Mouse (Mus musculus): Measurements from ENCODE around the gene Chst2. TPM values are rescaled to one million over a fixed set of nuclear protein-coding genes. Genes with fewer than 3 reads are reported as not detected.

Gene Chst2
- 7.2 and 9.4 TPM in 2 replicates for polyA plus RNA-seq (2012; rRNA removed)

GRCm38 (mm10) chr9:95406571-95407561, at the start of gene Chst2:
Chst2 (minus strand) TSS chr9:95406722.

Other genes with a start within 250 kb of the Chst2 start
- 40.0 and 41.6 TPM in 2 replicates for gene U2surp, start 105.3 kb upstream of the Chst2 start, polyA plus RNA-seq (2012; rRNA removed)
- 4.9 and 5.4 TPM in 2 replicates for gene Paqr9, start 152.9 kb upstream of the Chst2 start, polyA plus RNA-seq (2012; rRNA removed)
- 0.49 and 1.4 TPM in 2 replicates for gene Pcolce2, start 230.9 kb upstream of the Chst2 start, polyA plus RNA-seq (2012; rRNA removed)